Mouse (Mus musculus) lung, postnatal 10 days (tissue): ENCODE data around the gene Ramp3.

ENCODE experiments used
- DNase-seq: peaks from one replicate; pipeline ENCODE4 v3.0.0; 2021

Gene Ramp3

DNA sequence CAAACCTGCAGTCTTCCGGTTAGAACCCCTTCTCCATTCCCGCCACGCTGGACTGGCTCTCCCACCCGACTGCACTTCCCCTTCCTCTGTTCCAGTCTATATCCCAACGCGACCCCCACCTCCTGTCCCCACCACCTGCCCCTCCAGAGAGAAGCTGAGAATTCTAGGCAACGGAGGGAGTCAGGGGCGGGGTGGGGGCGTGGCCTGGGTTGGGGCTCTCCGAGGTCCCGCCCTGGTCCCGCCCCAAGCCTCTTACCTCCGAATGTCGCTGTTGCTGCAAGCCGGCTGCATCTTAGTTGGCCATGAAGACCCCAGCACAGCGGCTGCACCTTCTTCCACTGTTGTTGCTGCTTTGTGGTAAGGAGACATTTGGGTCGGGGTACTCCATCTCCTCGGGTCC, at the start of gene Ramp3:
Ramp3 (plus strand) TSS at position 251 of the 400 bp plus-strand sequence.
- peak; percentile 31 for DNase-seq

DNA sequence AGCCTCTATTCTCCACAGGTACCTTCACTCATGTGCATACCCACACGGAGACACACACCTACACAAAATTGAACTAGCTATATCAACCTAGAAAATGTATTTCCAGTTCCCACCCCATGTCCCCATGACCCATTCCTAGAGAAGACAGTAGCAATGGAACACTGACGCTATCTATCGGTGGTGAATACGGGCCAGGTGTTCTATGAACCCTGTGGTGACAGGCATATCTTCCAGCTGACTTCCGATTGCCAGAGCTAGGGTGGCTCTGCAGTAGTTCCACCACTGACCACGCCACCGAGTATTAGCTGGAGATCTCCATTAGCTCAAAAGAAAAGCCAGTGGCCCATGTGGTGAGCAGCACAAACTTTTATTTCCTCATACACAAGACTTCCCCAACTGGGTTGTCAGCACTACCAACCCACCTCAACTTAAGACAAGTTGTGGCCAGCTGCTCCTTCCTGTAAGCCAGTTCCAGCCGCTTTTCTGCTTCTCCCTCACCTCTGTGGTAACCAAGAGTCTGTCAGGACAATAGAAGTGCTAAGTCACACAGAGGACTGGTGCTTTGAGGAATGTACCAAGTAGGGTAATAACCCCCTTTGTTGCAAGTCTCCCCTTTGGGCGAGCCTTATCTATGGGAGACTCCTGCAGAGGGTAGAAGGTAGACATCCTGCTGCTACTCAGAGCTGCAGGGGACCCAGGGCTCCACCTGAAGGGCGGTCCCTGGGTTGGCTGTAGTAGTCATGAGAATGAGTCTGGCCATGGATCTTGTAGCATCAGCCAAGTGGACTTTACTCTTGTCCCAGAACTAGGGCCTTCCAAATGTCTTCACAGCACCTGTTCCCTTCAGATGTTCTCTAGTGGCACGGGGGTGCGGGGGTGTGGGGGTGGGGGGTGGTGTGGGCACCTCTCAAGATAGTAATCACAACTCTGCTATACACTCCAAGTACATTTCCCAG, 42.8 kb upstream of the Ramp3 start:
- DNase-seq, result no peak

DNA sequence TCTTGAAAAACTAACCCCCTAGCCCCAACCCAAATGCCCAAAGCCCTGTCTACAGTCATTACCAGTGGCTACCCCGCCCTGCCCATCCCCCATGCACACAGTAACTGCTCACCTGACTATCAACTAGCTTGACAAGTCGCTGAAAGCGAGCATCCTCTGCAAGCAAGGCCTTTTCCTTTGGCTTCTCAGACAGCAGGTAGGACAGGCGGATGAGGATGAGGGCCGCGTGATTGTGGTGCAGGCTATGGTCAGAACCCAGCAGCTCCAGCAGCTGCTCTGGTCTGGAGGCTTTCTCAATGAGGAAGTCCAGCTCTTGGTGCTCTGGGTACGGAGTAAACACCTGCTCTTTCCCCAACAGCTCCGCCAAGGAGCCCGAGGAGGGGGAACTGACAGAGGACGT, 34.6 kb upstream of the Ramp3 start:
- no peak for DNase-seq

DNA sequence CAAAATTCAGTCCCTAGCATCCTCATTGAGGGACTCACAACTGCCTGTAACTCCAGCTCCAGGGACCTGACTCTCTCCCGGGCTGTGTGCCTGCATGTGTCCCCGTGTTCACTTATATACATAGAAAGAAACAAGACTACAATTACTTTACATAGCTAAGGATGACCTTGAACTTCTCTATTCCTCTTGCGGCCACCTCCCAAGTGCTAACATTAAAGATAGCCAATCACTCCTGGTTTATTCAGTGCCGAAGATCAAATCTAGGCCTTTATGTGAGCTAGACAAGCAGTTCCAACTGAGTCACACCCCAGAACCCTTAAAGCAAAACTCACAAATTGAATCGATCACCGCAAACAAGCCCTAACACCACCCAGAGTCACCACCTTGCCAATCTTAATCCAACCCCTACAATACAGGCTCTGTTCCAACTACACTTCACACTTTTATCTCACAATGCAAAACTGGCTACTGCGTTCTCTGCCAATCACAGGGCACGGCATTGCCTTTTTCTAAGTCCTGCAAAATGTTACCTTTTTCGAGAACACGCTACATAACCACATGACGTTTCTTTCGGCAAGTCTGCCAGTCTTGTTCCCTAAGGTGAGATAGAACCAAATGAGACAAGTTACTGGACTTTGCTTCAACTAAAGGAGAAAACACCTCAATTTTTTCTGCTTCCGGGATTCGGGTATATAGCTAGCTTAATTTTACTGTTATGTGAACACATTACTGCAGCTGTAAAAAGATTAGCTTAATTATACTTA, 33.5 kb upstream of the Ramp3 start:
- no peak for DNase-seq

DNA sequence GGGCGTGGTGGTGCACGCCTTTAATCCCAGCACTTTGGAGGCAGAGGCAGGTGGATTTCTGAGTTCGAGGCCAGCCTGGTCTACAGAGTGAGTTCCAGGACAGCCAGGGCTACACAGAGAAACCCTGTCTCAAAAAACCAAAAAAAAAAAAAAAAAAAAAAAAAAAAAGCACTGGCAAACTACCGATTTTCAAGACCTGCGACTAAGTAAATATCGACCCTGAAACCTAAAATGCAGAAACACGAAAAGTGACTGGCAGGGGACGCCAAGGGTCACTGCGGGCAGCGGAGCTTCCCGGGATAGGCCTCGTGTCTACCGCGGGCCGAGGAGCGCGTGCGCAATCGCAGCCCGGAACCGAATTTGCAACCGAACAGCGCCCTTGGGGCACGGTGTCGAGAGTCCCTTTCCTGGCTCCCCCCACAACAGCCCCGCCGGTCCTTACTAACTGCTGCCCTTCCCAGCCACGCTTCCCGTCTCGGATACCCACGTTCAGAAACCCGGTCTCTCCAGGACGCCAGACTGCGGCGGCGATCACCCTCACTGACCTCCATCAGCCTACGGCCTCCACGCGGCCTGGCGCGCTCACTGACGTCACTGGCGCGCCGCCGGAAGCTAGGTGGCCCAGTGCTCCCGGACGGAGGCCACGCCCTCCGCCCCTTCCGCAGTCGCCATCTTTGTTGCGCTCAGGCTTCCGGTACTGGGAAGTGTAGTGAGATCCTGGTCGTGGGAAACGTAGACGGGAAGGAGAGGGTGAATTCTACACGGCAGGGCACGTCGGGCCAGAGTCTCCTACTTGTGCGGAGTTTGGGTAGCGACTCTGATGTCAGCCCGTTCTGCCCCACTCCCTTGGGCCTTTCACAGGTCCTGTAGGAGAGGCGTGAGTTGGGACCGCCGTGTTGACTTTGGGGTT, 32.6 kb upstream of the Ramp3 start, which contains the start of gene Tbrg4:
Tbrg4 (minus strand) TSS at position 590 of the 910 bp plus-strand sequence.
- peak; percentile 94 for DNase-seq

DNA sequence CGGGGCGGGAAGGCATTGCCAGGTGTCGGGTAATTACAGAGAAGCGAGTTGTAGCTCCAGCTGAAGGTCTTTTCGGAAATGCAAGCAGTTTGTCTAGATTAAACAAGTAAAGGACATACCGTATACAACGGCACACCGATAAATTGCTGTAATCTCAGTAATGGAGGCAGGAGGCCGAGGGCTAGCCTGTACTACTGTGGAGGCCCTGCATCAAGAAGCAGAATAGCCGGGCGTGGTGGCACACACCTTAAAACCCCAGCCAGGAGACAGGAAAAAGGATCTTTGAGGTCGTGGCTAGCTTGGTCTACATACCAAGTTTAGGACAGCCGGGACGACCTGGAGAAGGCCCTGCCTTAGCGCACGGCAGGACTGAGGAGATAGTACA, 31.9 kb upstream of the Ramp3 start:
- DNase-seq, result no peak

DNA sequence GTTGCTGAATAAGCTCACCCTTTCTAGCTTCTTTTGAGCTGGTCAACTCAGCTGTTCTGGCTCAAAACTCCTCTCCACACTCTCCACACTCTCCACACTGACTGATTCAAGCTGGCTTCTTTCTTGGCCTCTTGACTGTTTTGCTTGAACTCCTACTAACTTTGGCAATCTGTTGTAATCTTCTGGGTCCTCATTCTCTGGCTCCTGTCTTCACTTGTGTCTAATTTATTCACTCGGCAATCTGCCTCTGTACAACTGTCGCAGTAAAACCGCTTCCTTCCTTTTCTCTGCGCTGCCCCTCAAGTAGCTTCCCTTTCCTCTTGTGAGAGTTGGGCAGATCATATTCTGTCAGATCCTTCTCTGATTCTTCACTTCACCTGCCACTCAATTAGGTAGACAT, 30.6 kb upstream of the Ramp3 start:
- no peak for DNase-seq

DNA sequence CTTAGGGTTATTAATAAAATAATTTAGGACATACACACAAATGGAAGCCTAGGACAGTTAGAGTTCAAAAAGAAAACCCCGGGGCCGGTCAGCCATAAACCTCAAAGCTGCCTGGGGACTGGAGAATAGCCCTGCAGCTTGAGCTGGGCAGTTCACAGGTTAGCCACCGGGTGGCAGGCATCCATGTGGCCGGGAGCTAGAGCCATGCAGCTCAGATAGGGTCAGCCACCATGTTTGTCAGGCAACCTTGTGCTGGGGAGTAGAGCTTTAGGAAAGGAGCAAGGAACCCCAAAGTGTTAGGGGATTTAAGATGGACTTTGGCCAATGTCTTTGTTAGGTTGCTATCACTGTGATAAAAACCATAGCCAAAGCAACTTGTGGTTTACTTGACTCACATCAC, 29.8 kb upstream of the Ramp3 start:
- peak; percentile 66 for DNase-seq

DNA sequence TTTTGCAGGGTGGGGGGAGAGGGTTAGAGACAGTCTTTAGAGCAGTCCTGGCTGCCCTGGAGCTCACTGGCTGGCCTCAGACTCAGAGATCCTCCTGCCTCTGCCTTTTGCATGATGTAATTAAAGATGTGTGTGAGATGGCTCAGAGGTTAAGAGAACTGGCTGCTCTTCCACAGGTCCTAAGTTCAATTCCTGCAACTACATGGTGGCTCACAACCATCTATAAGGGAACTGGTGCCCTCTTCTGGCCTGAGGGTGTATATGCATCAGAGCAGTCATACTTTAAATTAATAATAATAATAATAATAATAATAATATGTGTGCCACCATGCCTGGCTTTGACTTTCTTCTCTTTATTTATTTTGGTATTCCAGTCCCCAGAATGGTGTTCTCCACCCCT, 28.7 kb upstream of the Ramp3 start:
- peak; percentile 40 for DNase-seq

DNA sequence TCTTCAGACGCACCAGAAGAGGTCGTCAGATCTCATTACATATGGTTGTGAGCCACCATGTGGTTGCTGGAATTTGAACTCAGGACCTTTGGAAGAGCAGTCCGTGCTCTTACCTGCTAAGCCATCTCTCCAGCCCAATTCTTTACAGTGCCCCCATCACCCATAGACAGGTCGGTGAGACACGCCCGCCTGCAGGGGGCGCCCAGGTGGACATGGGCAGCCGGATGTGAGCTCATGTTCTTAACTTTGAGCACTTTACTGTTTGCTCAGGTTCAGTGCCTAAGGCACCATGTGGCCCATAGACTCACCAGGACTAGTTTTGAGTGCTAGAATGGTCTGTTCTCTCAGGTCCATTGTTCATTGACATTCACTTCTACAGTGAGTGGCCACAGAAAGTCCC, 22.2 kb upstream of the Ramp3 start:
- DNase-seq, result no peak

DNA sequence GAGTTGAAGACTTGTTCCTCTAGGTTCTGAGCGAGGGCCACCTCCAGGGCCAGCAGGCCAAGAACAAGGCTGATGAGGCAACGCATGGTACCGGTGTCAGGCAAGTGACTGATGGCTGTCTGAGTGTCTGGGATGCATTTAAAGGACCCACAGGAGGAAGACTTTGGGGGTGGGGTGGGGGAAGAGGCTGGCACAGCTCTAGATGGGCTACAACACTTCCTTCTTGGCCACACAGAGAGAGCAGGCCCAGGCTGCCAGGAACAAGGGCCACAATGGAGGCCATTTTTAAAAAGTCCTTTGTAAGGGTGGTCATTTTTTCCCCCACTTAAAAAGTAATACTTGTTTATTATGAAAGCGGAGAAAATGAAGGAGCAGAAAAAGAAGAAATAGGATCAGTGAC, 19.8 kb upstream of the Ramp3 start, which contains the start of gene Wap:
Wap (minus strand) TSS at position 101 of the 400 bp plus-strand sequence.
- DNase-seq, result no peak

DNA sequence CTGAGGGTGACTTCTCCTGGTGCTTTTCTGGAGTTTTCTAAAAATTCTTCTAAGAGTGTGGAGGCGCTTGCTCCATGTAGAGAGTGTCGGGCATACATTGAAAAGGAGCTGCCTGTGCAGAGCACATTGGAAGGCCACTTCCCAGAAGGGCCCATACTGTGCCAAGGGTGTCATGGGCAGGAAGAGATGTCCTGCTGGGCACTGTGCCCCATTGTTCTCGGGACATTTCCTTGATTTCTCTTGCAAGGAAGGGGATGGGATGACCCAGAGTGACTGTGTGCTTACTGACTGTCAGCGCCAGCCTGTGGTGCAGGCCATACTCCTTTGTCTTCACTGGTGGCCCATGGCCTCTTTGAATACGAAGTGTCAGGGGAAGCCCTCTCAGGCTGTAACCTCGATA, 19.2 kb upstream of the Ramp3 start:
- DNase-seq, result peak; percentile 21

DNA sequence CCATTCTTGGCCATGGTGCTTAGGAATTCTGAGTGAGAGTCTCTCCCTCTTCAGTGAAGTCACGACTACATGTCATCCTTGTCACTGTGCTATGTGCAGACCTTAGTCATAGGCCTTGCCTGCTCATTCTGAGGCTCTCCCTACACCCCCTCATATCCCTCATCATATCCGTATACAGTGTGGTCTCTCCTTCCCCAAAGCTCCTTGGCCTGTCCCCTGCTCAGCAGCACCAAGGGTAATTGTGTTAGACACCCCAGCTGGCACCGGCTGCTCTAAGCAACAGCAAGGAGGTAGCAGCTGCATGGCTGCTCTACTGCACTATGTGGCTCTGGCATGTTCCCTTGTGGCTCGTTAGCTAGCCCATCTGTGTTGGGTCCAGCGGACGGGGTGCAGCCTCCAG, 13.8 kb upstream of the Ramp3 start:
- peak; percentile 10 for DNase-seq

DNA sequence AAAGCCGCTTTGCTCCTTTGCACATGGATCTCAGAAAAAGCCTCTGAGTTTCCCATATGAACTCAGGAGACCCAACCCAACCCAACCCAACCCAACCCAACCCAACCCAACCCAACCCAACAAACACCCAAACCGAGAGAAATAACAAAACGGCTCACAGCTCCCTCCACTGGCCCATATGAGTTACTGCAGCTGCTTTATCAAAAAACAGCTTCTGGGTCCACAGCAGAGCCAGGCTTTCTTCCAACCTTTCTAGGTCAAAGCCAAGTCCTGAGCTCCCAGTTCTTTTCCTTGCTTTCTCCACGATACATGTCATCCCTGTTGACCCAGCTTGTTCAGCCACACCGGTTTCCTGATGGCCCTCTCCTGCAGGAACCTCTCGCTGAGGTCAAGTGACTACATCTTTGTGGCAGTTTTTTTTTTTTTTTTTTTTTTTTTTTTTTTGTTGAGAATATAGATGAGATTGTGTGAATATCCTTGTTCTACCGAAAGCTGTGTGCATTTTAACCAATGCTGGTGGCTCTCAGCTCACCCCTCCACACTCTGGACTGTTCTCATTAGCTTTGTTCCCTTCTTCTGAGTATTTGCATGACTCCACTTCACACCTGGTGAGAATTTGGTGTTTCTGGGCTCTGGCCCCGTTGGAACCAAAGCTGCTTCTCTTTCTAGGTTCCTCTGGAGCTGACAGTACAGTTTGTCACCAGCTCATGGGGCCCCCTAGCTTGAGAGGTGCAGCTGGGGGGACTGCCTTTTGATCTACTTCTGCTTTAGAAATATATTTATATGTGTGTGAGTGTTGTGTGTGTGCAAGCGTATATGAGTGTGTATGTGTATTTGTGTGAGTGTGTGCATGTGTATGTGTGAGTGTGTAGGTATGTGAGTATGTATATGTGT, 10.2 kb upstream of the Ramp3 start:
- no peak for DNase-seq

DNA sequence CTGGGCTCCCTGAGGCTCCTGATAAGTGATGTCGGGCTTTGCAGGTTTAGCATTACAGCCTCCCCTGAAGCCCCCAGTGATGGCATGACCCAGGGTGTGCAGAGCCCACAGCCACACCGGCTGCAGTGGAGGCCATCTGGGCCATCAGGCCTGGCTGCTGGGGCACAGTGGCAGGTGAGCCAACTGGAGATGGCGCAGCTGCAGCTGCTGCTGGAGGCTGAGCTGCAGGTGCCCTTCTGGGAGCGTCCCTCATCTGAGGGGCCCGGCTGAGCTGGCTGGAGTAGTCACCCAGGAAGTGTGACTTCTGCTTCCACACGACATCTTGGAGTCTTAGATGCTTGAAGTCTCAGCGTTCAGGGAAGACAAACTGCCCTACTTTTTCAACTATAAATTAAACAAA, 7.8 kb upstream of the Ramp3 start:
- no peak for DNase-seq

DNA sequence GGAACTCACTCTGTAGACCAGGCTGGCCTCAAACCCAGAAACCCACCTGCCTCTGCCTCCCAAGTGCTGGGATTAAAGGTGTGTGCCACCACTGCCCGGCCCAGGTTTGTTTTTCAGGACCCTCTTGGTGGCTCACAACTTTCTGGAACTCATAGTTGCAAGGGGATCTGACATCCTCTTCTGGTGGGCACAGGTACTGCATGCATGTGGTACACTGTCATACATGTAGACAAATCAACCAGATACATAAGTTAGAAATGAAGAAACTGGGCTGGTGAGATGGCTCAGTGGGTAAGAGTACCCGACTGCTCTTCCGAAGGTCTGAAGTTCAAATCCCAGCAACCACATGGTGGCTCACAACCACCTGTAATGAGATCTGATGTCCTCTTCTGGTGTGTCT, 5.3 kb upstream of the Ramp3 start:
- peak; percentile 24 for DNase-seq

DNA sequence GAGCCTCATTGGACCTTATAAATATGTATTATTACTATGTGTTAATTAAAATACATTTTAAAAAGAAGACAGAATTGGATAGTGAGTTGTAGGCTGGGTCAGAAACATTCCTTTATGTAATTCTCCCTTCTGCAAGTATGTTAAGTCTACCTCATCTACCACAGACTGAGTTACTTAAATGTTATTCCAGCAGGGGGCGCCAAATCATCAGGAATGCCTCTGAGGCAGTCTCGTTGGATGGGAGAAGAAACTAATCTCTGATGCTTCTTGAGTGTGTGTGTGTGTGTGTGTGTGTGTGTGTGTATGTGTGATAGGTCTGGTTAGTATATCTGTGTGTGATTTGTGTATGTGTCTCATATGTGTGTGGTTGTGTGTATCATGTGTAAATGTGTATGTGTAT, 3.4 kb upstream of the Ramp3 start:
- DNase-seq, result peak; percentile 88

DNA sequence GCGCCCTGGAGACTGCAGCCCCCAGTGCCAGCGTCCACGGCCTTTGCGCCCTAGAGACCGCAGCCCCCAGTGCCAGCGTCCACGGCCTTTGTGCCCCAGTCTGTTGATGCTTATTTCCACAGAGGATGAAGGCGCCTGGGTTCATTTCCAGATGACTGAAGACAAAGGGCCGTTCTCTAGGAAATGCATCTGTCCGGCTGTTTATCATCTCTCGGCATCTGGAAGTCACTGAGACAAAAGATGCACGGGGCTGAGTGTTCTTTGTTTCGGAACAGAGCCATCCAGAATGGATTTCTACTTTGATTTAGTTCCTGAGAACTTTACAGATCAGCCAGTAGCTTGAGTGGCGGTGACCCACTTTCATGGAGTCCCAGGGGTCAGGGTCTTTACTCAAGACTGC, 2.9 kb downstream of the Ramp3 start:
- DNase-seq, result no peak

DNA sequence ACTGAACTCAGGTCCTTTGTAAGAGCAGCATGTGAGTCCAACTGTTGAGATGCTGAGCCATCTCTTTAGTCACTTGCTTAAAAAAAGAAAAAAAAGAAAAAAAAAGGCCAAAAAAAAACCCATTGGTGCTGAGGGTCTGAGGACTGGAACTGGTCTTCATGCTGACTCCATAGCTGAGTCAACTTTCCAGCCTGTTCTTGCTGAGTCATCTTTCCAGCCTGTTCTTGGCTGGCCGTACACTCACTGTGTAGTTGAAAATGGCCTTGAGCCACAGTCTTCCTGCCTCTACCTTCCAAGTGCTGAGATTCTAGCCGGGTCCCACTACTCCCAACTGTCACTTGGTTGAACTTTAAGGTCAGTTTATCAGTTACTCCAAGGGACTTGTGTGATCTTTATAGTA, 8.3 kb downstream of the Ramp3 start:
- DNase-seq, result no peak

DNA sequence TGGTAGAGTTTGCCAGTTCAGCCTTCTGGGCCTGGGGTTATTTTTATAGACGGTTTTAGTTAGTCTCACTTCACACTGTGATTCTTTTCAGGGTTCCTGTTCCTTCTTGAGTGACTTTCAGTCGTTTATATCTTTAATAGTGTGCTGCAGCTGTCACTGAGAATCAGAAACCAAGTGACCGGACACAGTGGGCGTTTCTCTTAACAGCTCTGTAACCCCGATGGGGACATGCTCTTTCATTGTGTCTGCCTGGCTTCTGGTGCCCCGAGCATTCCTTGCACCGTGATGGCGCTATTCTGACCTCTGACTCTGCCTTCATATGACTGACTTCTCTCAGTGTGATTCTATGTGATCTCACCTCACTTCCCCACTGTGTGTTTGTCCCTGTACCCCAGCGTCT, 10.7 kb downstream of the Ramp3 start:
- no peak for DNase-seq

DNA sequence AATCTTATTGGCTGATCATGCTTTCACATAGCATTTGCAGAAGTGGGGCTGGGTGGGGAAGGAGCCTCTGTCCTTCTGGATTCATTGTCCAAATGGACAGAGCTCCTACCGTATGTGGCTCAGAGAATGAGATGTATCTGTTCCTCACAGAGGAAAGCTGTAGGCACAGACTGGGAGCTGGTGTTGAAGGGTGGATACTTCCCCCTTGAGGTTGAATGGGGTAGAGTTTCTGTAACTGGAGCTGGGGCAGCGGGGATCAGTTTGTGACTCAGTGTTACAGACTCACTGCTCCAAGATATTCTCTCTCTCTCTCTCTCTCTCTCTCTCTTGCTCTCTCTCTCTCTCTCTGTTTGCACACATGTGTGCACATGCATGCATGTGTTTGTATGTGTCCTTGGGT, 11.7 kb downstream of the Ramp3 start:
- no peak for DNase-seq

DNA sequence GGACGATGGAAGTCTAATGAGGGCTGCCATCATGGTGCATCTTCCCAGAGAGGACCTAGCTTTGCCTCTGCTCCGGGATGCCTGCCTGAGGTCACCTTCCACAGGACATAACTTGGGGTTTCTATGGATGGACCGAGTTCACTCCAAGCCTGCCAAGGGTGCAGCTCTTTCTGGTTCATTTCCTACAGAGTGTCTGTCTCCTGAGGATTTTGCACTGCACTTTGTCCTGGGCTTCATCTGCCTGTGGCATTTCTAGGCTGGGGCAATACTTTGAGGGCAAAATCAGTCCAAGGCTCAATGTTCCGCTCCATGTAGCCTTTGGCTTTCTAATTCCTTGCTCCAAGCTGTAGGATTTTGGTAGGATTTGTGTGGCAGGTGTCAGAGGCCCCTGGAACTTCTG, 12.5 kb downstream of the Ramp3 start:
- DNase-seq, result no peak
